Mouse (Mus musculus): ENCODE data around the gene Vcam1.

- TF ChIP-seq CTCF (IDR thresholded peaks at IDR 0.05; ENCODE audit: insufficient read depth, low read length) (no peak), POLR2A (IDR thresholded peaks at IDR 0.05; ENCODE audit: borderline replicate concordance, extremely low read depth, low read depth, low read length) (no peak)
These were observed 8.5 kb downstream of the Vcam1 start for GRCm38 (mm10) chr3:116121026-116121425.

All from lung, adult 2 months (tissue).